Mouse (Mus musculus): Measurements from ENCODE around the gene Olfr1037. TPM values are rescaled to one million over a fixed set of nuclear protein-coding genes. Genes with fewer than 3 reads are reported as not detected.
"Not testable (repeated sequence)": the region's sequence is repeated elsewhere in the genome, so short reads cannot be mapped to it uniquely, and the experiment has no call there.

Olfr1037 gene
- not detected in 2 replicates for polyA plus RNA-seq (2015; fragmentation: Nextera tagmentation; extraction: Ambion mirVana)

GRCm38 (mm10) chr2:86087285-86087684, at the start of gene Olfr1037:
TSS of gene Olfr1037 (minus strand) at chr2:86087385.
- no peak for DNase-seq (ENCODE audit: low spot score)

GRCm38 (mm10) chr2:86135828-86136227, 48.6 kb upstream of the Olfr1037 start, which contains the start of gene Olfr1039:
TSS of gene Olfr1039 (minus strand) at chr2:86135928.
- DNase-seq (ENCODE audit: low spot score): no peak

GRCm38 (mm10) chr2:86080478-86080877, 6.7 kb downstream of the Olfr1037 start:
- not testable (repeated sequence) for DNase-seq (ENCODE audit: low spot score)

- DNase-seq (ENCODE audit: low spot score): not testable (repeated sequence)
Measured at GRCm38 (mm10) chr2:86073692-86074091, 13.5 kb downstream of the Olfr1037 start, which contains the start of gene Olfr1036. TSS of gene Olfr1036 (plus strand) at chr2:86073992.

- no peak for DNase-seq (ENCODE audit: low spot score)
Measured at GRCm38 (mm10) chr2:86070189-86070588, 17.0 kb downstream of the Olfr1037 start.

- DNase-seq (ENCODE audit: low spot score): not testable (repeated sequence)
Measured at GRCm38 (mm10) chr2:86063766-86064165, 23.4 kb downstream of the Olfr1037 start.

- DNase-seq (ENCODE audit: low spot score): not testable (repeated sequence)
Measured at GRCm38 (mm10) chr2:86050777-86051176, 36.4 kb downstream of the Olfr1037 start.

- DNase-seq (ENCODE audit: low spot score): no peak
Measured at GRCm38 (mm10) chr2:86045561-86045960, 41.6 kb downstream of the Olfr1037 start, which contains the start of gene Olfr1034. TSS of gene Olfr1034 (plus strand) at chr2:86045861.

Other genes with a start within 250 kb of the Olfr1037 start
- not detected in 2 replicates for gene Olfr1019, start 241.9 kb downstream of the Olfr1037 start, polyA plus RNA-seq (2015; fragmentation: Nextera tagmentation; extraction: Ambion mirVana)
- not detected in 2 replicates for gene Olfr1020, start 240.4 kb downstream of the Olfr1037 start, polyA plus RNA-seq (2015; fragmentation: Nextera tagmentation; extraction: Ambion mirVana)
- not detected in 2 replicates for gene Olfr1022, start 218.8 kb downstream of the Olfr1037 start, polyA plus RNA-seq (2015; fragmentation: Nextera tagmentation; extraction: Ambion mirVana)
- gene Olfr1023, start 201.7 kb downstream of the Olfr1037 start, polyA plus RNA-seq (2015; fragmentation: Nextera tagmentation; extraction: Ambion mirVana): not detected in 2 replicates
- not detected in 2 replicates for gene Olfr1024, start 182.3 kb downstream of the Olfr1037 start, polyA plus RNA-seq (2015; fragmentation: Nextera tagmentation; extraction: Ambion mirVana)
- gene Olfr1025-ps1, start 172.2 kb downstream of the Olfr1037 start, polyA plus RNA-seq (2015; fragmentation: Nextera tagmentation; extraction: Ambion mirVana): not detected in 2 replicates
- gene Olfr1026, start 165.8 kb downstream of the Olfr1037 start, polyA plus RNA-seq (2015; fragmentation: Nextera tagmentation; extraction: Ambion mirVana): not detected in 2 replicates
- gene Olfr1028, start 136.9 kb downstream of the Olfr1037 start, polyA plus RNA-seq (2015; fragmentation: Nextera tagmentation; extraction: Ambion mirVana): not detected in 2 replicates
- not detected in 2 replicates for gene Olfr1029, start 113.5 kb downstream of the Olfr1037 start, polyA plus RNA-seq (2015; fragmentation: Nextera tagmentation; extraction: Ambion mirVana)
- gene Olfr1030, start 108.1 kb downstream of the Olfr1037 start, polyA plus RNA-seq (2015; fragmentation: Nextera tagmentation; extraction: Ambion mirVana): not detected in 2 replicates
- gene Olfr1031, start 97.1 kb downstream of the Olfr1037 start, polyA plus RNA-seq (2015; fragmentation: Nextera tagmentation; extraction: Ambion mirVana): not detected in 2 replicates
- not detected in 2 replicates for gene Olfr1032, start 81.8 kb downstream of the Olfr1037 start, polyA plus RNA-seq (2015; fragmentation: Nextera tagmentation; extraction: Ambion mirVana)
- gene Olfr1033, start 66.8 kb downstream of the Olfr1037 start, polyA plus RNA-seq (2015; fragmentation: Nextera tagmentation; extraction: Ambion mirVana): 1.7 and 2.3 TPM in 2 replicates
- 0.03 and 0.05 TPM in 2 replicates for gene Olfr1034, start 41.5 kb downstream of the Olfr1037 start, polyA plus RNA-seq (2015; fragmentation: Nextera tagmentation; extraction: Ambion mirVana)
- not detected in 2 replicates for gene Olfr1036, start 13.4 kb downstream of the Olfr1037 start, polyA plus RNA-seq (2015; fragmentation: Nextera tagmentation; extraction: Ambion mirVana)
- gene Olfr1039, start 48.5 kb upstream of the Olfr1037 start, polyA plus RNA-seq (2015; fragmentation: Nextera tagmentation; extraction: Ambion mirVana): not detected in 2 replicates
- gene Olfr1040, start 59.3 kb upstream of the Olfr1037 start, polyA plus RNA-seq (2015; fragmentation: Nextera tagmentation; extraction: Ambion mirVana): not detected in 2 replicates
- gene Olfr1042, start 74.5 kb upstream of the Olfr1037 start, polyA plus RNA-seq (2015; fragmentation: Nextera tagmentation; extraction: Ambion mirVana): not detected in 2 replicates
- gene Olfr1043, start 80.1 kb upstream of the Olfr1037 start, polyA plus RNA-seq (2015; fragmentation: Nextera tagmentation; extraction: Ambion mirVana): not detected in 2 replicates
- gene Olfr1044, start 90.4 kb upstream of the Olfr1037 start, polyA plus RNA-seq (2015; fragmentation: Nextera tagmentation; extraction: Ambion mirVana): not detected in 2 replicates
- gene Olfr52, start 98.3 kb upstream of the Olfr1037 start, polyA plus RNA-seq (2015; fragmentation: Nextera tagmentation; extraction: Ambion mirVana): not detected in 2 replicates
- not detected in 2 replicates for gene Olfr1045, start 115.6 kb upstream of the Olfr1037 start, polyA plus RNA-seq (2015; fragmentation: Nextera tagmentation; extraction: Ambion mirVana)
- not detected in 2 replicates for gene Olfr1046, start 131.9 kb upstream of the Olfr1037 start, polyA plus RNA-seq (2015; fragmentation: Nextera tagmentation; extraction: Ambion mirVana)
- not detected in 2 replicates for gene Olfr1047, start 144.0 kb upstream of the Olfr1037 start, polyA plus RNA-seq (2015; fragmentation: Nextera tagmentation; extraction: Ambion mirVana)
- gene Olfr1048, start 152.9 kb upstream of the Olfr1037 start, polyA plus RNA-seq (2015; fragmentation: Nextera tagmentation; extraction: Ambion mirVana): not detected in 2 replicates
- gene Olfr1049, start 170.9 kb upstream of the Olfr1037 start, polyA plus RNA-seq (2015; fragmentation: Nextera tagmentation; extraction: Ambion mirVana): not detected in 2 replicates
- gene Olfr1051, start 191.7 kb upstream of the Olfr1037 start, polyA plus RNA-seq (2015; fragmentation: Nextera tagmentation; extraction: Ambion mirVana): not detected in 2 replicates
- gene Olfr1052, start 205.1 kb upstream of the Olfr1037 start, polyA plus RNA-seq (2015; fragmentation: Nextera tagmentation; extraction: Ambion mirVana): not detected in 2 replicates
- gene Olfr1053, start 227.9 kb upstream of the Olfr1037 start, polyA plus RNA-seq (2015; fragmentation: Nextera tagmentation; extraction: Ambion mirVana): not detected in 2 replicates
- not detected in 2 replicates for gene Olfr1054, start 248.0 kb upstream of the Olfr1037 start, polyA plus RNA-seq (2015; fragmentation: Nextera tagmentation; extraction: Ambion mirVana)